Mouse (Mus musculus): ENCODE data around the gene Gm20388.

Gm20388 gene

DNA sequence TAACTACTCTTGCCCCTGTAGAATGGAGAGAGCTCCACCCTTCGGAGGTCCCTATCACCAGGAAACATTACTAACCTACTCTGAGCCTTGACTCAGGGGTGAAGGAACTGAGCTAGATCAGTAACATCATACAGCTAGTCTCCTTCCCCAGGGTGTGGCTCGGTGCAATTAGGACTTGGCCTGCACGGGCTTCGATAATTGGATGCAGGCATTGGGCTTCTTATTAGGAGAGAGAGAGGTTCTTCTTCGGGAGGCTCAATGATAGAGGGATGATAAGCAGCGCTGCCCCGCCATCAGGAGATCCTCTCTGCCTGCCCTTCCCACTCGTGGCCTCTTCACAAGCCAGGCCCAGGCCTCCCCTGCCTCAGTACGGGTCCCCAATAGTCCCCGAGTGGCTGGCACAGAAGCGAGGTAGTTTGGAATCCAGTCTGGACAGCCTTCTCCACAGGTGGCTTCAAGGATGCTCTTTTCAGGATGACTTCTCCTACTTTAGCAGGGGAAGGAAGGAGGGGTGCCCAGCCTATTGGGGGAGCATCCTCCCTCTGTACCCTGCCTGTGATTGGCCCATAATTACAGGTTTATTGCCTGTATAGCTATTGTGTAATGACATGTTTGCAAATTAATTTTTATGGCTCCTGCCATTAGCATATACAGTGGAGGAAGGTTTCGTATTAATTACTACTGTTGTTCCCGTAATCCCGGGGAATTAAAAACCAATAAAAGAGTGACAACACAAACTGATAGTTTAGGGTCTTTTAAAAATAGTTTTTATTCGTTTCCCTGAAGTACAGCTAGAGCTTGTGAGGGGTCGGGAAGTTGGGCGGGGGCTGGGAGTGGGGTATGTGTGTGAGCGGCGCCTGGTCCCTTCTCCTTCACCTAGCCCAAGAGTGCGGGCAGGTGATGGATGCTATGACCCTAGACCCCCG is 575.2 kb downstream of the Gm20388 start:
- DNase-seq = no peak

GRCm38 (mm10) chr8:120486477-120487376 is 576.1 kb downstream of the Gm20388 start:
- no peak for DNase-seq

DNA sequence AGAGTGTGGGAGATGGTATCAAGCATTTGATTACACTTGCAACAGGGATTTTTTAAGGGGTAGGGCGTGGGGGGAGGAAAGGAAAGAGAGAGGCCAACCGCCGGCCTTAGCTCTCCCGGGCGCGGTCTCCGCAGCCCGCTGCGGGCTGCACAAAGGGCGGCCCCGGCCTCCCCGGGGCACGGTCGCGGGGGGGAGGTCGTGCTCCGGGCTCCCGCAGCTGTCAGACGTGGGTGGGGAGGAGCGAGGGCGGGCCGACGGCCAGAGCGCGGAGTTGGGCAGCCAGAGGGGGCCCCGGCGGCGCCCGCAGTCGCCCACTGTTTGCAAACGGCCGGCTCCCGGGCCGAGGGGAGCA is 576.7 kb downstream of the Gm20388 start:
- DNase-seq = peak in 1 of 2 experiments; percentile 52

DNA sequence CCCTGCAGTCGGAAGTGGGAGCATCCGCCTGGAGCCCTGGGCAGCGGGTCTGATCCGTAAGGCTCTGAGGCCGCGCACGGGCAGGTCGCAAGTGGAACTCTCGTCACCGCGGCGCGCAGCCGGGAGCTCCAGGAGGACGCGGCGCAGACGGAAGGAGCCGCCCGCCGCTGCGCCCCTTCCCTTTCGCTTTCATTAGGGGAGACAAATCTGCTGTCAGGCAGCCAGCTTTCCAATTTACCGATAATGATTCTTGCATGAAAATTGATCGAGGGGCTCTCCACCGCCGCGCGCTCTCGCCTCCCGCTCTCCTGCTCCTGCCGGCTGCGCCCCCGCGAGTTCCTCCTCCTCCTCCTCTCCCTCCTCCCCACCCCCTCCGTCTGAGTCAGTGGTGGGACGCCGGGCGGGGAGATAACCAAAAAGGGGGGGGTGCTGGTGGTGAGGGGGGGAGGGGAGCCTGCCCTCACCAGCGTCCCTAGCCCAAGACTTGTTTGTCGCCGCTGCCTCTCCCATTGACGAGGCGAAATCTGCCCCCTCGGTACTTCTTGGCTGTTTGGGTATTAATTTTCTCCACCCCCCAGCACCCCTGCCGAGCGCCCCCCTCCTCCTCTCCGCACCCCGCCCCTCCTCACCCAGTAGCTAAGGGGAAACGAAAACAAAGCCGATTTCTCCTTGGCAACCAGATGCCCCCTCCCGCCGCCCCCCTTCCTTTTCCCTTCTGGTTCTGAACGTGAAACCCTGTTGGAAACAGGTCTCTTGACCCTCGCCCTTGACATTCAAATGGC is 577.3 kb downstream of the Gm20388 start:
- DNase-seq = peak; percentile 68 to 73

- DNase-seq = peak in 1 of 2 experiments; percentile 39
These were observed 578.0 kb downstream of the Gm20388 start for GRCm38 (mm10) chr8:120488636-120489131.

DNA sequence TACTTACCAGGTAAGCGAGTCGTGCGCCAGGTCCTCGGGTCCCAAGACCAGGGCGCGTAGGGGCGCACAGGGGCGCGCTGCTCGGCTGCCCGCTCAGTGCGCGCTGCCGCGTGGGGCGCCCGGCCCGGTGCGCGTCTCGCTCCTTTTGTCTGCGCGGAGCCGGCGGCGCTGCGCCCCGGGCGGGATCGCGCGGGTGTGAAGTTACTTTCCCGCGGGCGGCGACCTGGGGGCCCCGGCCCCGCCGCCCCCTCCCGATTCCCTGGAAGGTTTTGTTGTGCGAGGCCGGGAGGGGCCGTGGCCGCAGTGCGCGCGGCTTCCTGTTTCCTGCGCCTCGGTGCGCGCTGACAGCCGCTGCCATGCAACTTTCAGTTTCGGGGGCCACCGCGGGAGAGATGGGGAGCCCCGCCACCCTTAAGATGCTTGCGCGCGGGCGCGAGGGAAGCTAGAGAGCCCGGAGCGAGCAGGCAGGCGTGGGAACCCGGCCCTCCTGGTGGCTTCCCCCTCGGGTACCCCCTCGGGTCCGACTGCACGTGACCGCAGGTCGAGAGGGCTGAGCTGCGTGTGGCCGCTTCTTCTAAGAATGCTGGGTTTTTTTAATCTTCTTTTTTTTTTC is 578.6 kb downstream of the Gm20388 start:
- DNase-seq = peak; percentile 79 to 88

DNA sequence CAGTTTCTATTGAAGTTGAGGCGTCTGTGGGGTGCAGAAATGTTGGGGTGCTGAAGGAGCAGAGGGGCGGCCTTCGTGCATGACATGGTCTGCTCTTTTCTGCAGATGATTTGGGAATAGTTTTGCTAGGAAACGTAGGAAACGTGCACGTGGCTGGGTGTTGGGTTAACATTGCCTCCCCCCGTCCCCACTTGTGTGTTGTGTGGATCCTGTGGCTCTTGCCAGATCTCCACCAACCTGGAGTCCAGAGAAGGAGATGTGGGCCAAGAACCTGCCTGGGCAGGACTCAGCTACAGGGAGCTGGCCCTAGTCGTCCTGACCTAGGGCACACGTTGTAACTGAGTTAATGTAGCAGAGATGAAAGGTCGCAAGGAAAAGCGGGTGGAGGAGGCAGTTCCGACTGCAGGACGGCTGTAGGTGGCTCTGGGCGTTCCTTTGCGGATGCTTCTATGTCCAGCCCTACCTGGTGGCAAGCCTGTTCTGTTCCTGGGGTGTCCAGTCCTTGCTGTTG is 579.2 kb downstream of the Gm20388 start:
- no peak for DNase-seq

DNA sequence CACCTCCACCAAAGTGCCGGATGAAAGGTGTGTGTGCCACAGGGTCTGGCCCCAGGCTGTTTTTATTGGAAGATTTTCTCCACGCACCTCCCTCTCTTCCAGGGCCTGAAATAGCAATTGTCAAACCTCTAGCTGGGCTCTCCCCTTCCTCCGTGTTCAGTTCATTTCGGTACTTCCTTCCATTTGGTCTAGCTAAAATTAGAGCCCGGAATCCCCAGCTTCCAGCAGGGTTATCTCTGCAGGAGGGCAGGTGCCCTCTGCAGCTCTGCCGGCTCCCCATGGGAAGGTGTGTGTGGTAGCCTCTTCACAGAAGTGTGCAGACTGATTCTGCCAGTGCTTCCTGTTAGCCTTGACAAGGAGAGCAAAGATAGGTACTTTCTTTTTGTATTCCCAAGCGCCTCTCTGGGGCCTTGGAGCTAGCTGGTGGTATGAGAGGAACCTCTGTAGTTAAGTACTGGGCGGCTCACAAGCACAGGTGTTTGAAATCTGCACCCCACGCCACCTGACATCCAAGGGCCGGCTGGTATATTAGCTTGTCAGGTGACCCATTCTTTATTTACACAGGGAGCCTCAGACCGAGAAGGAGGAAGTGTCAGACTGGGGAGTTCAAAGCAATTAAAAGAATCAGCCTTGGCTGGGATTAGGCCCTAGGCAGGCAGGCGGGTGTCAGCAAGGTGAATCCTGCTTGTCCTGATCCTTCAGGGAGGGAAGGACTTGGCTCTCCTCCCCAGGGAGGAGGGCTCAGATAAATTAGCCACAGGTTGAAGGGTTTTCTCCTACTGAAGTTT is 579.9 kb downstream of the Gm20388 start:
- DNase-seq = no peak

GRCm38 (mm10) chr8:120491166-120491793 is 580.6 kb downstream of the Gm20388 start:
- DNase-seq = no peak

DNA sequence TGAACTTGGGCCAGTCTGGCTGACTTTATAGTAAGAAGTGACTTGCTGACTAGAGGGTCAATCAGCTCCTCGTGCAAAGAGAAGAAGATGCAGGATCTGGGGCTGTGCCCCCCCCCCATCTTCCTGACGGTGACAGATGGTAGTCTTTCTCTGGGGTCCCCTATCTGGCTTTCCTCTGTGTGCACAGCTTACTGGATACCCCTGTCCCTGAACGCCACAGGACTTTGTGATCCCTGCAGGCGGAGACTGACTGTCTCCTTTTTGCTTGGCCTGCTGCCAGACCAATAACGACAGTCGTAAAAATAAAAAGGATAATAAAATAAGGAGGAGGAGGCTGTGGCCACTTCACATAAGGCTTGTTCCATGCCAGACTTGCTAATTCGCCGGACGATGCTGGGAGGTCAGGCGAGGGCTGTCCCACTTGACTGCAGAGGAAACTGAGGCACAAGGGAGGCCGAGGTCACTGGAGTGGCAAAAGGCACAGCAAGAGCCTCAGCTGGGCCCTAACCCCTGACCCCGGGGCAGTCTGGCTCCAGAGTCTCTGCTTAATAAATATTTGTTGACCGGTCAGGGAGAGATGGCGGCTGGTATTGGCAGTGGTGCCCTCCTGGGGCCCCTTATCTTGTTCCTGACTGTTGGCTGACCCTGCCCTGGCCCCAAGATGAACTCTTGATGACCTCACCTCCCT is 581.7 kb downstream of the Gm20388 start:
- no peak for DNase-seq

DNA sequence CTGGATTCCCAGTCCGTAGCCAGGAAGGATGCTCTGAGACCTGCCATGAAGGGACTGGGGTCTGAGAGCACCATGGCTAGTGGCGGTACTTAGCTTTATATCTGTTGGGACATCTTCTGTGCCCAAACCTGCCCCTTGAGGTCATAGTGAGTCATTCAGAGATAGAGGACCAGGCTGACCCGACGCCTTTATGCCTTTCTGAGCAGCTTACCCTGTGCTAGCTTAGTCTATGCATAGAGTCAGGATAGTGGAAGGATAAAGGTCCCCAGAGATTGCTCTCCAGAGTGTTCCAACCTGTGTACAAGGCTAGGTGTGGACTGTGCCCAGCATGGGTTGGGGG is 582.2 kb downstream of the Gm20388 start:
- DNase-seq = no peak

- DNase-seq = no peak
These were observed 583.1 kb downstream of the Gm20388 start for GRCm38 (mm10) chr8:120493508-120494464.

DNA sequence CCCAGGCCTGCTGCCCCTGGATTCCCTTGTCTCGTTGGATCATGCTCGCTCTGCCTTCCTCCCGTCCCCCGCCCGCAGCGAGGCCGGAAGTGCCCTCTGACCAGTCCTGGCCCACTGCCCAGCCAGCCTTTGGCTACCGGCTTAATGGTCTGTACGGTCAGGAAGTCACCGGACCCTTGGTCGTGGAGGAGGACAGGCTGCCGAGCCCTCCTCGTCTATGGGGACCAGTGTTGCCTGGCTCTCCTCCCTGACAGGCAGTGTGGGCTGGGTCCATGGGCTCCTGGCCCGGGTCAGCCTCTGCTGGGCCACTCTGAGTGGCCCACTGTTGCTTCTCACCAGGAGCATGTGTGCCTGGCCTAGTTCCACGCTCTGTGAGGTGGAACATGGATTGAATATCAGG is 584.3 kb downstream of the Gm20388 start:
- no peak for DNase-seq

DNA sequence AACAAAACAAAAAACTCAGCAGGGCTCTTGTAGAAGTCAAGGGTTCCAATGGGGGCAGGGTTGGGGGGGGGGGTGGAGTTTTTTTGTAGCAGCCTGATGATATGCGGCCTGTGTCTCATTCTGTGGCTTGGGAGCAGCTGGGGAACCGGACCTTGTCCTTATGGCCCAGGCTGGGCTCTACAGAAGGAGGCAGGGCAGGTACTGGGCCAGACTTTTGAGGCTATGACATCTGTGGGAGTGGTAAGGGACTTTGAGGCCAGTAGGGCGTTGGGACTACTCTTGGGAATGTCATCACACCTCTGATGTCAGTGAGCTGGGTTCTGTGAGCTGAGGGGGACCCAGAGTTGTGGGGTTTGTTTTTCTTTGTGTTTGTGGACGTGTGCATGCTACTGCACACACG is 584.8 kb downstream of the Gm20388 start:
- no peak for DNase-seq

GRCm38 (mm10) chr8:120496478-120496877 is 585.8 kb downstream of the Gm20388 start:
- no peak for DNase-seq

GRCm38 (mm10) chr8:120497503-120497946 is 586.9 kb downstream of the Gm20388 start:
- peak; percentile 83 to 88 for DNase-seq

DNA sequence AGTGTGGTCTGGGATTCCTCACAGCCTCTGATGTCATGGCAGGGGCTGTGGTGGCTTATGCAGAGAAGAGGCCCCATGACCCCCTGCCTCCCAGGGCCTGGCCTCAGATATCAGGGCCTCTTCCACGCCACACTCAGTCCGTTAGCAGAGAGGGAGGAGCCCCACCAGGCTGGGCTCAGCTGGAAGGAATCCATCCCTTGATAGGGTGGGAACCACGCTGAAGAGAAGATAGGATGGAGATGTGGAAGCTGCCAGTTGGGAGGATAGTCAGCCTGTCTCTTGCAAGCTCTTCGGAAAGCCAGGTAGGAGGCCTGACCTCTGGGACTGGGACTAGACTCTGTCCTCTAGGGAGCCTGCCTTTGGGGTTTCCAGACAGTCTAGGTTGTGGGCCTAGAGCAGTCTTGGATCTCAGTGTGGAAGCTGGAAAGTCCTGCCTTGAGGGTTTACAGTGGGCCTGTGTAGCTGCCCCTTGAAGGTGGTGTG is 587.7 kb downstream of the Gm20388 start:
- no peak for DNase-seq

- DNase-seq = no peak
These were observed 588.4 kb downstream of the Gm20388 start for GRCm38 (mm10) chr8:120498926-120499605.
